Mouse (Mus musculus): ENCODE results near the gene Esrrb.

The Esrrb gene

GRCm38 (mm10) chr12:86421490-86421904 lies 60.6 kb downstream of the Esrrb start:
- in situ Hi-C loops (cut with MboI, MseI): no loop called here

- in situ Hi-C loops (cut with MboI, MseI): no loop called here
Observed at GRCm38 (mm10) chr12:86422166-86422910, 61.4 kb downstream of the Esrrb start.

- in situ Hi-C loops (cut with MboI, MseI): no loop called here
Observed at GRCm38 (mm10) chr12:86423102-86423501, 62.2 kb downstream of the Esrrb start.

DNA sequence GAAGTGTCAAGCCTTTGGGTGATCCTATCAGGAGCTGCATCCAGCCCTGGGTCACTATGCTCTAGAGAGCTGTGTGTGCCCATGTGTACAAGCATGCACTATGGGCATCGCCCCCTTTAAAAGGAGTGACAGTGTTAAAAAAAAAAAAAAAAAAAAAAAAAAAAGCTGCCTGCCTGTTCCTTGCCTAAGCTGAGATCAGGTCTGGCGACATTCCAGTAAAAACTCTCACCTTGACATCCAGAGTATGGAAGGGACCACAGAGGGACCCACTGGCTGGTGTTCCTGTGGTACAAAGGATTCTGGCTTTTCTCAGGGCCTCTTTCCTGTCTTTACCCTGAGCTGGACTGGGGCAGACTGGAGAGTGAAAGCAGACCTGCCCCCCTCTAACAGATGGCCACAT lies 66.7 kb downstream of the Esrrb start:
- in situ Hi-C loops (cut with MboI, MseI): no loop called here

GRCm38 (mm10) chr12:86431671-86432070 lies 70.8 kb downstream of the Esrrb start:
- in situ Hi-C loops (cut with MboI, MseI): no loop called here

- in situ Hi-C loops (cut with MboI, MseI): no loop called here
Observed at GRCm38 (mm10) chr12:86433371-86433821, 72.5 kb downstream of the Esrrb start.

DNA sequence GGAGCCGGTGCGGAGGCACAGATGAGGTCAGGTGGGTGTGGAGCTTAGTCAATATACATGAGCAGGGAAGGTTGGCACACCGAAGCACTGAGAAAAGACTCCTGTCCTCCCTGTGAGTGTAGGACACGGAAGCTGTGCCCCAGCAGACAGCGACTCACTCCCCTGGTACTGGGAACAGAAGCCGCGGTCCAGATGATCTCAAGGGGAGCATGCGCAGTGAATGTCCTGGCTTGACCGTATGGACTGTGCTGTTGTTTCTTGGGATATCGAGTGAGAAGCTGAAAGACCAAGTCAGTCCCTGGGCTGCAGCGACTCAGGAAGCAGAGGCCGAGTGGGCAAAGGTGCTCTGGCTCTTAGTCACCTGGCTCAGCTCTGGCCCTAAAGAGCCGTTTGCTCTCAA lies 74.7 kb downstream of the Esrrb start:
- in situ Hi-C loops (cut with MboI, MseI): no loop called here

DNA sequence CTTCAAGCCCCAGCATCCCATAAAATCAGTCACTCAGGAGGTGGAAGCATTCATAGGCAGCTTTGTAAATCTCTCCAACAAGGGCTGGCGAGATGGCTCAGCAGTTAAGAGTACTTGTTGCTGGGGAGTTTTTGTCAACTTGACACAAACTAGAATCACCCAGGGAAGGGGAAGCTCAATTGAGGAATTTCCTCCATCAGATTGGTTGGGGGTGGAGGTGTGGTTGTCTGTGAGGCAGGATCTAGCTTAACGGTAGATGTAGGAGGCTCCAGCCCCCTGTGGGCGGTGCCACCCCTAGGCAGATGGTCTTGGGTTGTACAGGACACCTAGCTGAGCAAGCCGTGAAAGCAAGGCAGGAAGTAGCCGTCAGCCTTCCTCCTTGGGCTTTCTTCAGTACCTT lies 89.9 kb downstream of the Esrrb start:
- in situ Hi-C loops (cut with MboI, MseI): no loop called here

GRCm38 (mm10) chr12:86455009-86455408 lies 94.1 kb downstream of the Esrrb start:
- in situ Hi-C loops (cut with MboI, MseI): no loop called here

GRCm38 (mm10) chr12:86462742-86463470 lies 102.0 kb downstream of the Esrrb start:
- in situ Hi-C loops (cut with MboI, MseI): no loop called here

GRCm38 (mm10) chr12:86464385-86464784 lies 103.5 kb downstream of the Esrrb start:
- in situ Hi-C loops (cut with MboI, MseI): no loop called here

DNA sequence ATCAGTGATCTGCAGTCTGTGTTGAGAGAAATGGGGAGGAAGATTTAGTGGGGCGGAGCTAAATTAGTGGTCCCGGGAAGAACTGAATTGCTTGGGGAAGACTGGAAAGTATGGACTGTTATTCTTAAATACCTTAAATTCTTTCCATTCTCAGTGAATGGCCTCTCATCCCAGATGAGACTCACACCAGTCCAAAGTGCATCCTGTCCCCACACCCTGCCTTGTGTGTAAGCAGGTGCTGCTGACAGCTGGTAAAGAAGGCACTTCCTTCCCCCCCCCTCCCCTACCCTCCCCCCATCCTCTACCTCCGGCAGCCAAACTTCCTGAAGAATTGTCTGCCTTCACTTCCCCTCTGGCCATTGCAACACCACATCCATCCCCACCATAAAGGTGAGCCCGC lies 105.3 kb downstream of the Esrrb start:
- in situ Hi-C loops (cut with MboI, MseI): no loop called here

- in situ Hi-C loops (cut with MboI, MseI): no loop called here
Observed at GRCm38 (mm10) chr12:86469919-86470318, 109.0 kb downstream of the Esrrb start.

DNA sequence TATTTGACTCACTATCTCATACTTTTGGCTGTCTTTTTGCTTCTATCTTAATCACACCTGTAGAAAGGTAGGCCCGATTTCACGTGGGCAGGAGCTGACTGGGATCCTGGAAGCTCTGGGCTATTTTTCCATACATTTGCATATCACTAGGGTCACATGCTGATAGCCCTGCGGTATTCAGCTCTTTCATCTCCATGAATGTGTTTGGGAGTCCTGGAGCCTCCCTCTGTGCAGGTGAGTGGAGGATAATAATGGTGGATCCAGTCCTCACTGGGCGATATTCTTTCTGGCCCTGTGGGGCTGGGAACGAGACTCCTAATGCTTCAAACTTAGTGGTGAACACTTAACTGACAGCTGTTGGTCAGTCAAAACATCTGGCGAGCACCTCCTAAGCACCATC lies 110.0 kb downstream of the Esrrb start:
- in situ Hi-C loops (cut with MboI, MseI): no loop called here

DNA sequence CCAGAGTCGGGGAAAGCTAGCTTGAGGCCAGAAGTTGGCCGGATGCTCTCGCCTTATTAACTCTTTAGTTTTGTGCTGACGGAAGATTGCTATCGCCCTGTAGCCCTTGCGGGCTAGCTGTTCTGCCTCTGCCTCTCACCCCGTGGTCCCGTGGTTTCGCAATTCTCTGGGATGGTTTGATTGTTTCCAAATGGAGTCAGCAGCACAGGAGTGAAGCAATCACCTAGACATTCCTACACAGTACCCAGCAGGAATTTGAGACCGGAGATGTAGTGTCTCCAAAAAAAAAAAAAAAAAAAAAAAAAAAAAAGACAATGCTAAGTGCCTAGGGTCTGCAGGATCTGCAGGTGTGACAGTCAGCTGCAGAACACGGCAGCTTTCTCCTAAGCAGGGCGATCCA lies 112.7 kb downstream of the Esrrb start:
- in situ Hi-C loops (cut with MboI, MseI): no loop called here

DNA sequence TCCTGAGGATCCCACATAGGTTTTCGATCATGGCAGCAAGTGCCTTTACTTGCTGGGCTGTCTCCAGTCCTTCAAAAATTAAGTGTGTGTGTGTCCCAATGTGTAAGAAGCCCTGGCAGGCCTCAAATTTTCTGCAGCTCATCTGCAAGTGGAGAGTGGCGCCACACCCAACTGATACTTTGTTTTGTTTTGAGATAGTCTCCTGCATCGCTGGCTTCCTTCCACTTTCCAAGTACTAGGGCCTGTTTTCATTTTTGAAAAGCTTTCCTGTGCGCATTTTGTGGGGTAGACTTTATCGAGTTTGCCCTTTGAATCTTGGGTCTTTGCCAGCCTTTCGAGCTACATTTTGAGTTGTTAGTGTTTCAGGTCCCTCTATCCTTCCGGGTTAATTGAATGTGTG lies 115.1 kb downstream of the Esrrb start:
- in situ Hi-C loops (cut with MboI, MseI): no loop called here

DNA sequence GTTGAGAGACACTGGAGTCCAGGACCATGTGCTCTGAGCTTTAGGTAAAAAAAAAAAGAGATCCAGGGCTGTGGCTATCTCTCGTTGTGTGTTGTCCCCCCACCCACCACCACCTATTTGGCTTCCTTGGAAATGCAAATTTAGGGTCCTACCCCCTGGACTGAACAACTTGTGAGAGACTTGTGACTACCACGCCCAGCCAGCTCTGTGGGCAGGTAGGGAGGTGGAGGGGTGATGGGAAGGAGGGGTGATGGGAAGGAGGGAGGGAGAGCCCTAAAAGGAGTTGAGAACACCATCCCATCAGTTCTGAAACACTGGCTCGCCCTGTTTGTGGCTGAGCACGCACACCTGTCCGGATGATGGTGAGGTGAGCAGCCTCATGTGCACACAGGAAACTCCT lies 118.0 kb downstream of the Esrrb start:
- in situ Hi-C loops (cut with MboI, MseI): no loop called here

DNA sequence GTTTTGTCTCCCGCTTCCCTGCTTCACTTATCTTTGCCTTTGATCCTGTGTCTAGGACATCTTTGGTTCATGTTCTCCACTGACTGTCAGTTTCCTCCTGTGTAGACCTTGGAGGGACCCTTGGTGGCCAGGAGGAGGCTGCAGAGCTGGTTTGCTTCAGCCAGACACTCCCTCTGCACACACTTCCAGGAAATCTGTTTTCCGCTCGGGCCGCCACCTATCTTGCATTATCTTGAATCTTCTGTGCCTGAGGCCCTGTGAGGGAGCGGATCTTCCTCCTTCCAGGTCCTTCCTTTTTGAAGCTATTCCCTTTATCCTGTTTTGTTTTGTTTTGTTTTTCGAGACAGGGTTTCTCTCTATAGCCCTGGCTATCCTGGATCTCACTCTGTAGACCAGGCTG lies 121.1 kb downstream of the Esrrb start:
- in situ Hi-C loops (cut with MboI, MseI): no loop called here

DNA sequence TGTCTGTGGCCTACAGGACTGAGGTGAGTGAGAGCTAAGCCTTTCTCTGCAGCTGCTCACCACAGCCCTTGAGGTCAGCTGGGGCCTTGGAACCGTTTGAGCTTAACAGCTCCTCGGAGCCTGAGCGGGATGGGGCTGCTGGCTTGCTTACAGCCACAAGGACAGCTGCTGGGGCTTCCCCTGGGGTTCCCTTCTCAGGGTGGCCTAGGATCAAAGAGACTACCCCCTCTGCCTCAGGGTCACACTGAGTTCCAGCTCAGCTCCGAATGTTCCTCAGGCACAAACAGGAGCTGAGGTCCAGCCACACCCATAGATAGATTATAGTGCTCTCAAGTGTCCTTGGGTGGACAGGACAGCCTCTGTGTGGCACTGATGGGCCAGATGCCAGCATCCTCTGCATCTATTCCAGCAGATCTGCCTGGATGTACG lies 122.5 kb downstream of the Esrrb start:
- in situ Hi-C loops (cut with MboI, MseI): no loop called here

- in situ Hi-C loops (cut with MboI, MseI): no loop called here
Observed at GRCm38 (mm10) chr12:86488005-86488404, 127.1 kb downstream of the Esrrb start.

- in situ Hi-C loops (cut with MboI, MseI): no loop called here
Observed at GRCm38 (mm10) chr12:86490052-86490451, 129.1 kb downstream of the Esrrb start.

DNA sequence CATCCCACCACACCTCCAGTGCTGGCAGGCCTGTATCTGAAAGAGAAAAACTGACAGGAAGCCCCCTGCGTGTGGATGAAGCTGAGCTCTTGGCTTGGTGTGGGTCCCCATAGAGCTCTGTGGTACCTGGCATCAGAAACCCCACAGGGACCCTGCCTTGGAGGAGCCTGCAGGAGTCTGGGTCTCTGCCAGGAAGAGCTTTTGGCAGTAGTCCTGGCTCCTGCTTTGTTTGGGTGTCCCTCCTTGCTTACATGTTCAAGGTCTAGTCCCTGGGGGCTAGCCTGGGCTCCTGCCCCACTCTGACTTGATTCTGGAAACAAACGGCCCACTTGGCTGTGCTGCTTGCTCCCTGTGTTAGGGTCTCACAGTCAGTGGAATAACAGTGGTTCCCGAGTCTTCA lies 130.6 kb downstream of the Esrrb start:
- in situ Hi-C loops (cut with MboI, MseI): no loop called here

DNA sequence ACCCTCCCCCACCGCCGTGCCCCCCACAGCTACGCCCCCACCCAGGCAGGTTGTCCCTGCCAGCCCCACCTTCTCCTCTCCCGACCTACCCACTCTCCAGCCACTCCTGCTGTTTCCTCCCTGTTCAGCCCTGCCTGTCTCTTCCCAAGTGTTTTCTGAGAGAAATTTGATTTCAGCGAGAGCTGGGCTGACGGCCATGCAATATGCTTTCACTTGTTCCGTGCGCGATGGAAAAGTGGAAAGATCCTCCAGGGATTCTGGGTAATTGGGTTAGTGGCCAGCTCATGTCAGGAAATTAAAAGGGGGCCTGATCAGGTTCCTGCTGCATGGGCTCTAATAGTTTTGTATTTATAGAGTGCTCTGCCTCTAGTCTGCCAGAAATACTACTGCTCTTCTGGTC lies 131.9 kb downstream of the Esrrb start:
- in situ Hi-C loops (cut with MboI, MseI): no loop called here

Data from T-helper 2 cell (primary cell).